Mouse (Mus musculus): ENCODE data around the gene Cd36. TPM values are rescaled to one million over a fixed set of nuclear protein-coding genes. Genes with fewer than 3 reads are reported as not detected.

Cd36 gene
- total RNA-seq, 2 experiments from 2014 or later, result 0.92 to 1.6 TPM

DNA sequence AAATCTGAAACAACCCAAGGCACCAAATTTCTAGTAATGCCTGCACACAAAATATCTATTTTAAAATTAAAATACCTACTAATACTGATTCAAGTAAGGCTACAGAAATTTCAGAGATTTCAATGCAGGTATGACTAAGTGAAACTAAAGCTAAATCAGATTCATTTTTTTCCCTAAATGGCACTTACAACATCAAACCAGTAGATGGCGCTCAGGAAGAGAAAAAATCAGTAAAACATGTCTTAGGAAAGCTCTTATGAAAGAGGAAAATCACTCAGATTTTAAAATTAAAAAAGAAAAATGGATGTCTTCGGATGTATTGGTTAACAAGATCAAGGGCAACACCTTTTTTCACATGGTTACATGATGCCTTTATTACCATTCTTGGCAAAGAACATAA is 72.4 kb downstream of the Cd36 start:
- ATAC-seq (replicated peaks; ENCODE audit: poor library complexity), result peak; percentile 94

GRCm38 (mm10) chr5:17810336-17810735 is 78.3 kb downstream of the Cd36 start:
- ATAC-seq (replicated peaks; ENCODE audit: poor library complexity), result no peak

- no peak for ATAC-seq (replicated peaks; ENCODE audit: poor library complexity)
Measured at GRCm38 (mm10) chr5:17806774-17807377, 81.7 kb downstream of the Cd36 start.

- peak; percentile 44; the same call in 1 of the 2 replicates for ATAC-seq (replicated peaks; ENCODE audit: poor library complexity)
Measured at GRCm38 (mm10) chr5:17776571-17776970, 112.0 kb downstream of the Cd36 start.

DNA sequence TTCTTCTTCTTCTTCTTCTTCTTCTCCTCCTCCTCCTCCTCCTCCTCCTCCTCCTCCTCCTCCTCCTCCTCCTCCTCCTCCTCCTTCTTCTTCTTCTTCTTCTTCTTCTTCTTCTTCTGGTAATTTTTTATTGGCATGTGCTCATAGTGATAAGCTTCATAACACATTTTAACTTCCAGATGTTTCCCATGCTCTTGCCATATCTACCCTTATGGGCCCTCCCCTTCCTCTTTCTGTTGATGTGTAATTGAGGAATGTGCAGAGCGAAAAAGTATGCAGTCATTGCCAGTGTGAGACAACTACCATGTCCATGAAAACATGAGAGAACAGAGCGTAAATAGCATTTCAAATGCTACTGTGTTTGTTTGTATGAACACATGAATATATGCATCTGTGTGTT is 118.3 kb downstream of the Cd36 start:
- ATAC-seq (replicated peaks; ENCODE audit: poor library complexity), result no peak

DNA sequence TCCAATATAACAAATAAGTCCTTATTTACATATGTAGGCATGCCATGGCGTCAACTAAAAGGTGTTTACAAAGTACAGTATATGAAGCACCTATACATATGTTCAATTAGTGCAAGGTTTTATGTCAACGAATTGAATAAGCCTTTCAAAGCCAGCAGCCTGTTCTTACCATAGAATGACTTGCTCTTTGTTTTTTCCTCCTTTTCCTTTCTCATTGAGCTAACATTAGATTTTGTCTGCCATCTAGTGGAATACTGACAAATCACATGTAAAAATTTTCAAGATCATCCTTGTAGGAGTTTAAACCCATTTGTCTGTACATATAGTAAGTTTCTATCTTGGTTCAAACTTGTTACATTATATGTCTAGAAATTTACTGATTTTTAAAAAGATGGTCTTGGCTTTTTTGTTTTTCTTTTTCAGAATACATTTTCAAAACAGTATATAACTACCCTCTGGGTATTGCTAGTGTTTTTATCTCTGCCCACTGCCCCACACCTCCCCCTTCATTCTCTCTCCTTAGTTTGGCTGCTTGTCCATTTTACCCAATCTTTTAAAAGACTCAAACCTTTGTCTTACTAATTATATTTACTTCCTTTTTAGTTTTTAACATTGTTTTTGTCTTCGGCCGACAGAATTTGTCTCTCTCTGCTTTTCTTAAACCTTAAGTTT is 122.5 kb downstream of the Cd36 start:
- ATAC-seq (replicated peaks; ENCODE audit: poor library complexity), result peak; percentile 86

GRCm38 (mm10) chr5:17753471-17754005 is 135.1 kb downstream of the Cd36 start:
- no peak for ATAC-seq (replicated peaks; ENCODE audit: poor library complexity)

DNA sequence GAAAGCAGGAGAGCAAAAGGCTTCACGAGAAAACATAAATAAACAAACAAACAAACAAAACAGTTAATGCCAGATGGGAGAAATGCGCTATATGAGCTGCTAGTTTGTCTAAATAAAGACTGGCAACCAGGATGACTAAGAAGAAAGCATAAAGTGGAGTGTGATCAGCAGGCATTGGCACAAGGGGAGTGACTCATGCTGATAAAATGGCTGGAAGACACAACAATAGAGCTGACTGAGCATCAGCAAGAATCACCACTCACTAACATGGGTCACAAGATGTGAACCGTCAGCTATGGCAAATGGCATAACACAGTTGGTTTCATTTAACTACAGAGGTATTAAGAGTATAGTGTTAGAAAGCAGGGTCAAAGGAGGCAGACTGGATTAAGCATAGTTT is 140.3 kb downstream of the Cd36 start:
- no peak for ATAC-seq (replicated peaks; ENCODE audit: poor library complexity)

DNA sequence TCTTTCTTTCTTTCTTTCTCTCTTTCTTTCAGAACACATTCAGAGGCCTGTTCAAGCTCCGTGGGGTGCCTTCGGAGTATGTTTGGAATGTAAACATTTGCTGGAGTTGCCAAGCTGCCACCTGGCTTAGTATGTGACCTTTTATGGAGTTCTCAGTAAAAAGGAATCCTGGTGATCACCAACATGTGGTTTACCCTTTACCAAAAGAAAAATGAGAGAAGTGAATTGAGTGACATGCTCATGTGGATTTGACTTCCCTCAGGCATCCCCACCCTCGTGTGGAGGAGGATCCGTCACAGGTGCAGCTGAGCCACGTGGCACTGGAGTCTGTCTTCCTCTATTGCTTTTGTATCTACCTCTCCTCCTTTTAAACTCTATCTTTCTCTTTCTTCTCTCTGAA is 141.5 kb downstream of the Cd36 start:
- no peak for ATAC-seq (replicated peaks; ENCODE audit: poor library complexity)

- ATAC-seq (replicated peaks; ENCODE audit: poor library complexity), result no peak
Measured at GRCm38 (mm10) chr5:17746520-17746919, 142.1 kb downstream of the Cd36 start.

DNA sequence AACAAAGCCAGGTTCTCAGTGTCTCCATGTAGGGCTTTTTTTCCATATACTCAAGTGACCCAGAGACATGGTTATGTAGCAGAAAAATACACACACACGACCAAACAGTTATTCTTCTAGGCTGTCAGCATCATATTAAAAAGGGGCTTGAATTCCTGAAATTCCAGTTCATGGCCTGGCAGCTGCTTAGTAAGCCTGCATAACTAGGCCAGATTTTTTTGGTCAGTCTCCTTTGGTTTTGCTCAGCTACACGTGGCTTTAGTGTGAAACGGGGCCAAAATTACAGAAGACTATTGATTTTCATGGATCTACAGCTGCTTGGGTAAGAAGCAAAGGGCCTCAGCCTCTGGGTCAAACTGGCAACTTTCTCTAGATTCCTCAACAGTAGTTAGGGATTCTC is 148.8 kb downstream of the Cd36 start:
- ATAC-seq (replicated peaks; ENCODE audit: poor library complexity), result no peak

Other genes starting within 250 kb of the Cd36 start
- not detected in 2 replicates for gene Gnat3, start 73.7 kb upstream of the Cd36 start, total RNA-seq (2015)
- gene Gnat3, start 73.7 kb upstream of the Cd36 start, total RNA-seq (2017), result not detected in 2 replicates

Measured in megakaryocyte progenitor cell, adult 5-6 weeks (primary cell).